Mouse (Mus musculus): ENCODE results near the gene Vamp5. TPM values are rescaled to one million over a fixed set of nuclear protein-coding genes. Genes with fewer than 3 reads are reported as not detected.

Gene Vamp5
- polyA plus RNA-seq, 1 experiment from 2014 or later, result 15.8 TPM

DNA sequence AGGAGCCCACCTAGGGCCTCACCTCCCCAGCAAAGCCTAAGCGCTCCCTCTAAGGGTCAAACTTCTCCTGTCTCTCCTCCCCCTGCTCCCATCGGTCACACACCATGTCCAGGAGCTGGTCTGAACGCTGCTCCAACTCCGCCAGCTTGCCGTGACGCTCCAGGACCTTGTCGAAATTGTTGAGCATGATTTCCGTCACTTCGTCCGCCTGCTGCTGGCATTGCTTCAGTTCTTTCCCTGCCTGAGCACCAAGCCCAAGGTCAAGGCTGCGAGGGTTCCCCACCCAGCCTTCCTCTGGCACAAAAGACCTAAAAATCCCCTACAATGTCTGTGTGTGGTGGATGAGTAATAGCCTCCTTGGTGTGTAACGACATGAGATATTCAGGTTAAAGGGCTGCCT, 10.2 kb downstream of the Vamp5 start:
- H3K27me3 ChIP-seq (ENCODE audit: control insufficient read depth, insufficient read depth, low read length), result no peaks in the 10 kb centered on the region

DNA sequence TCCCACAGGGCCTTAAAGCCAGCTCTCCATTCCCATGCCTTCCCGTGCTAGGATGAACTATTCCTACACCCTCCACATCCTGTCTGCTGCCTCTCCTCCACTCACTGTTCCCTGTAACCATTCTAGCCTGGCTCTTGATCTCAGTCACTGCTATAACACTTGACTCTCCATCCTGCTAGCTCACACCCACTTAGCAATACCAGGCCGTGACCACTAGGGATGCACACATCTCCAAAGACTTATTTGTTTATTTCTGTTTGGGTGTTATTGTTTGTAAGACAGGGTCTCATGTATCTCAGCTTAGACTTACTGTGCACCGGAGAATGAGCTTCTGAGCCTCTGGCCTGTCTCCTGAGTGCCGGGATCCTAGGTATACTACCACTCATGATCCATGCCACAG, 10.7 kb downstream of the Vamp5 start:
- DNase-seq (ENCODE audit: low spot score) (no peak), ATAC-seq (replicated peaks; ENCODE audit: insufficient number of reproducible peaks, low FRiP score, low TSS enrichment, low read depth) (no peak)
- WGBS, result 83% methylated on average over 4 of the region's 4 CpGs
- Histone ChIP-seq H3K9me3 (replicated peaks; ENCODE audit: control insufficient read depth, low read length) (no peaks in the 10 kb centered on the region), H3K4me1 (ENCODE audit: control insufficient read depth, insufficient read depth, low read length) (no peaks in the 10 kb centered on the region), H3K36me3 (replicated peaks; ENCODE audit: control insufficient read depth, insufficient read depth, low read depth, low read length) (no peaks in the 10 kb centered on the region), H3K4me3 (ENCODE audit: low read depth, low read length) (no peak overlapping the region), H3K9ac (replicated peaks; ENCODE audit: low read length) (no peak overlapping the region), H3K4me2 (ENCODE audit: low read depth, low read length) (no peak overlapping the region), H3K27ac (replicated peaks; ENCODE audit: low read depth, low read length) (no peak overlapping the region), H3K27me3 (ENCODE audit: control insufficient read depth, insufficient read depth, low read length) (no peaks in the 10 kb centered on the region)

More for the DNA sequence above, 10.2 kb downstream of the Vamp5 start:
- DNase-seq (ENCODE audit: low spot score), result no peak
- H3K36me3 ChIP-seq (replicated peaks; ENCODE audit: control insufficient read depth, insufficient read depth, low read depth, low read length), result no peaks in the 10 kb centered on the region
- no peak overlapping the region for H3K4me3 ChIP-seq (ENCODE audit: low read depth, low read length)
- H3K9ac ChIP-seq (replicated peaks; ENCODE audit: low read length), result no peak overlapping the region
- WGBS, result 83% methylated on average over 12 of the region's 12 CpGs
- no peak for ATAC-seq (replicated peaks; ENCODE audit: insufficient number of reproducible peaks, low FRiP score, low TSS enrichment, low read depth)
- no peak overlapping the region for H3K4me2 ChIP-seq (ENCODE audit: low read depth, low read length)
- H3K27ac ChIP-seq (replicated peaks; ENCODE audit: low read depth, low read length), result no peak overlapping the region
- no peaks in the 10 kb centered on the region for H3K4me1 ChIP-seq (ENCODE audit: control insufficient read depth, insufficient read depth, low read length)
- no peaks in the 10 kb centered on the region for H3K9me3 ChIP-seq (replicated peaks; ENCODE audit: control insufficient read depth, low read length)

DNA sequence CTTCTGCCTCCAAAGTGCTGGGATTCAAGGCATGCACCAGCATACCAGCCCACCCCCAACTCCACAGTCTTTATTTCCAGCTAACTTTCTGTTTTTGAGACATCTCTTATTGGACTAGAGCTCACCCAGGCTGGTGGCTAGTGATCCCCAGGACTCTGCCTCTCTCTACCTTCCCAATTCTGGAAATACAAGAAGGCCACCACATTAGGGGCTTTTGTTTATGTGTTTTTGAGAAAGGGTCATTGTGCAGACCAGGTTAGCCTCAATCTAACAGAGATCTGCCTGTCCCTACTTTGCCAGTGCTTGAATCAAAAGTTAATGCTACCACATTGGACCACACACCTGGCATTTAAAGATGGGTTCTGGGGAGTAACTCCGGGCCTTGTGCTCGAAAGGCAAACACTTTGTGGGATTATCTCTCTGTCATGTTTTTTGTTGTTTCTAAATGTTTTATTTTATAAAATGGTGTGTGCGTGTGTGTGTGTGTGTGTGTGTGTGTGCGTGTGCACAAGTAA, 12.8 kb downstream of the Vamp5 start:
- Histone ChIP-seq H3K4me3 (ENCODE audit: low read depth, low read length) (no peak overlapping the region), H3K4me1 (ENCODE audit: control insufficient read depth, insufficient read depth, low read length) (no peaks in the 10 kb centered on the region), H3K4me2 (ENCODE audit: low read depth, low read length) (no peak overlapping the region), H3K9ac (replicated peaks; ENCODE audit: low read length) (no peak overlapping the region), H3K9me3 (replicated peaks; ENCODE audit: control insufficient read depth, low read length) (no peaks in the 10 kb centered on the region), H3K27me3 (ENCODE audit: control insufficient read depth, insufficient read depth, low read length) (no peaks in the 10 kb centered on the region), H3K36me3 (replicated peaks; ENCODE audit: control insufficient read depth, insufficient read depth, low read depth, low read length) (no peaks in the 10 kb centered on the region), H3K27ac (replicated peaks; ENCODE audit: low read depth, low read length) (no peak overlapping the region)
- 79% methylated on average over 4 of the region's 4 CpGs for WGBS
- no peak for DNase-seq (ENCODE audit: low spot score)
- no peak for ATAC-seq (replicated peaks; ENCODE audit: insufficient number of reproducible peaks, low FRiP score, low TSS enrichment, low read depth)

- ATAC-seq (replicated peaks; ENCODE audit: insufficient number of reproducible peaks, low FRiP score, low TSS enrichment, low read depth) (no peak), DNase-seq (ENCODE audit: low spot score) (no peak)
- H3K27me3 ChIP-seq (ENCODE audit: control insufficient read depth, insufficient read depth, low read length), result no peaks in the 10 kb centered on the region
- H3K4me1 ChIP-seq (ENCODE audit: control insufficient read depth, insufficient read depth, low read length), result no peaks in the 10 kb centered on the region
- no peak within 1 kb of the TSS for H3K4me2 ChIP-seq (ENCODE audit: low read depth, low read length)
- no peak within 1 kb of the TSS for H3K27ac ChIP-seq (replicated peaks; ENCODE audit: low read depth, low read length)
- H3K4me3 ChIP-seq (ENCODE audit: low read depth, low read length), result no peak within 1 kb of the TSS
- H3K9me3 ChIP-seq (replicated peaks; ENCODE audit: control insufficient read depth, low read length), result no peaks in the 10 kb centered on the region
- 74% methylated on average over 4 of the region's 4 CpGs for WGBS
- no peaks in the 10 kb centered on the region for H3K36me3 ChIP-seq (replicated peaks; ENCODE audit: control insufficient read depth, insufficient read depth, low read depth, low read length)
- no peak within 1 kb of the TSS for H3K9ac ChIP-seq (replicated peaks; ENCODE audit: low read length)
These were observed 13.3 kb downstream of the Vamp5 start, which contains the start of gene Rnf181 for GRCm38 (mm10) chr6:72366844-72367443. Gene Rnf181 (minus strand): TSS chr6:72366956.

DNA sequence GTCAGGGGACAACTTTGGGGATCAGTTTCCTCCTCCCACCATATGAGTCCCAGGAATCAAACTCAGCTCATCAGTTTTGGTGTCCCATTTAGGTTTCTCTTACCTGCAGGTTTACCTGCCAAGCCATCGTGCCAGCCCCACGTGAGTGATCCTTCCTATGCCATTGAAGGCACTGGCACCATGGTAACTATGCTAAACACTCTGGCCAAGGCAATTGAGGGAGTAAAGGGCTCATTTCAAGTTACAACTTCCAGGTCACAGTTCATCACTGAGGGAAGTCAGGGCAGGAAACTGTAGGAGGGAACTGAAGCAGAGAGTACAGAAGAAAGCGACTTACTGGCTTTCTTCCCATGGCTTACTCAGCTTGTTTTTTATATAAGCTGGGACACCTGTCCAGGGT, 14.0 kb downstream of the Vamp5 start:
- Histone ChIP-seq H3K9ac (replicated peaks; ENCODE audit: low read length) (no peak overlapping the region), H3K36me3 (replicated peaks; ENCODE audit: control insufficient read depth, insufficient read depth, low read depth, low read length) (no peaks in the 10 kb centered on the region), H3K4me1 (ENCODE audit: control insufficient read depth, insufficient read depth, low read length) (no peaks in the 10 kb centered on the region), H3K27ac (replicated peaks; ENCODE audit: low read depth, low read length) (no peak overlapping the region), H3K9me3 (replicated peaks; ENCODE audit: control insufficient read depth, low read length) (no peaks in the 10 kb centered on the region), H3K4me3 (ENCODE audit: low read depth, low read length) (no peak overlapping the region), H3K4me2 (ENCODE audit: low read depth, low read length) (no peak overlapping the region), H3K27me3 (ENCODE audit: control insufficient read depth, insufficient read depth, low read length) (no peaks in the 10 kb centered on the region)
- ATAC-seq (replicated peaks; ENCODE audit: insufficient number of reproducible peaks, low FRiP score, low TSS enrichment, low read depth) (no peak), DNase-seq (ENCODE audit: low spot score) (no peak)
- 64% methylated on average over 3 of the region's 3 CpGs for WGBS

GRCm38 (mm10) chr6:72364985-72365384, 15.3 kb downstream of the Vamp5 start:
- H3K4me3 ChIP-seq (ENCODE audit: low read depth, low read length), result no peak overlapping the region
- H3K36me3 ChIP-seq (replicated peaks; ENCODE audit: control insufficient read depth, insufficient read depth, low read depth, low read length), result peaks cover 6% of the 10 kb centered on the region
- no peaks in the 10 kb centered on the region for H3K9me3 ChIP-seq (replicated peaks; ENCODE audit: control insufficient read depth, low read length)
- H3K4me1 ChIP-seq (ENCODE audit: control insufficient read depth, insufficient read depth, low read length), result 0 out of 2 replicates have a peak, but pooled peaks cover 2% of the 10 kb centered on the region
- DNase-seq (ENCODE audit: low spot score) (no peak), ATAC-seq (replicated peaks; ENCODE audit: insufficient number of reproducible peaks, low FRiP score, low TSS enrichment, low read depth) (no peak)
- no peak overlapping the region for H3K4me2 ChIP-seq (ENCODE audit: low read depth, low read length)
- no peaks in the 10 kb centered on the region for H3K27me3 ChIP-seq (ENCODE audit: control insufficient read depth, insufficient read depth, low read length)
- no peak overlapping the region for H3K27ac ChIP-seq (replicated peaks; ENCODE audit: low read depth, low read length)
- WGBS, result 72% methylated on average over 6 of the region's 6 CpGs
- H3K9ac ChIP-seq (replicated peaks; ENCODE audit: low read length), result no peak overlapping the region

DNA sequence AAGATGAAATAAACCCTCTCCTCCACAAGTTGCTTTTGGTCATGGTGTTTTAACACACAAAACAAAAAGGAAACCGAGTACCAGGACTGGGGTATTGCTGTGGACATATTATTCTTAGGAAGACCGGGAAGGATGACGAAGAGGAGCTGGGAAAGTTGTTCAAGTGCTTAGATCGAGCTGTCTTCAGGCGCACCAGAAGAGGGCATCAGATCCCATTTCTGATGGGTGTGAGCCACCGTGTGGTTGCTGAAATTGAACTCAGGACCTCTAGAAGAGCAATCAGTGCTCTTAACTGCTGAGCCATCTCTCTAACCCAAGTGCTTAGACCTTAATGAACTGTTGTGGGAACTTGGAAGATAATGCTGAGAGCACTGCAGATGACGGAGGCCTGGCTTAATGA, 16.3 kb downstream of the Vamp5 start:
- H3K27ac ChIP-seq (replicated peaks; ENCODE audit: low read depth, low read length), result no peak overlapping the region
- ATAC-seq (replicated peaks; ENCODE audit: insufficient number of reproducible peaks, low FRiP score, low TSS enrichment, low read depth), result no peak
- no peak overlapping the region for H3K4me3 ChIP-seq (ENCODE audit: low read depth, low read length)
- whole genome bisulfite sequencing, result 46% methylated on average over 7 of the region's 7 CpGs
- no peak overlapping the region for H3K4me2 ChIP-seq (ENCODE audit: low read depth, low read length)
- H3K36me3 ChIP-seq (replicated peaks; ENCODE audit: control insufficient read depth, insufficient read depth, low read depth, low read length), result peaks cover 6% of the 10 kb centered on the region
- H3K9ac ChIP-seq (replicated peaks; ENCODE audit: low read length), result no peak overlapping the region
- H3K9me3 ChIP-seq (replicated peaks; ENCODE audit: control insufficient read depth, low read length), result no peaks in the 10 kb centered on the region
- no peak for DNase-seq (ENCODE audit: low spot score)
- 0 out of 2 replicates have a peak, but pooled peaks cover 2% of the 10 kb centered on the region for H3K4me1 ChIP-seq (ENCODE audit: control insufficient read depth, insufficient read depth, low read length)
- H3K27me3 ChIP-seq (ENCODE audit: control insufficient read depth, insufficient read depth, low read length), result no peaks in the 10 kb centered on the region

DNA sequence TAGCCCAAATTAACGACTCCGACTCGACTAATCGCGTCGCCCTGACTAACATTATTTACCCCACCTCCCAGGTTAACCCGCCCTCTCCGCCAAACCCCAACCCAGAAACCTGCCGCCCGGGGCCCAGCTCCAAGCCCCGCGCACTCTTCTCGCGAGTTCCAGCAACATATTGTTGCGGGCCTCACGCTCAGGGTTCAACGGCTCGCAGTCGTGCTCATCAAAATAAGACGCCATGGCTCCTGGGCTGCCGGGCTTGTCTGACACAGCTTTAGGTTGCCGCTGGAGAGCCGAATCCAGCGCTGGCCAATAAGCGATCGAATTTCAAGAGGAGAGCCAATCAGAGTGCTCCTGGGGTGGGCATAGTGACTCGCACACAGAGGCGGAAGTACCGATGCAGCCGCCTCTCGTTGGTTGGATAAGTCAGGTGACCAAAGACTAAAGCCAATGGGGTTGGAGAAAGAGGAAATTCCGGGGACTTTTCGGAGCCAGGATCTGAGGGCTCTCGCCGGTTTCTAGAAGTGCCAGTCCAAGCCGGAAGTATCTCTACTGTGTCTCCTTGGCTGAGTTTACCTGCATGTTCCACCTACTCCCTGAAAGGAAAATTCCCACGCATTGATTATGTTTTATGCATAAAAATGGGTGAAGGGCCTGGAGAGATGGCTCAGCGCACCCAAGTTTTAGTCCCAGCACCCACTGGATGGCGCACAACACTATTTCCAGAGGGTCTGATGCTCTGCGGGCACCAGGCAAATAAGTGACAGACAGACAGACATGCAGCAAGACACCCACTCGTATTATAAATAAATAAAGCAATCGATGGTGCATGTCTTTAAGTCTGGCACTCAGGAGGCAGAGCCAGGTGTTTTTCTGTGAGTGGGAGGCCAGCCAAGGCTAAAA, 17.9 kb downstream of the Vamp5 start:
- Histone ChIP-seq H3K9ac (replicated peaks; ENCODE audit: low read length) (peak overlapping the region; percentile 68), H3K4me3 (ENCODE audit: low read depth, low read length) (peak overlapping the region; percentile 76), H3K27ac (replicated peaks; ENCODE audit: low read depth, low read length) (no peak overlapping the region), H3K4me1 (ENCODE audit: control insufficient read depth, insufficient read depth, low read length) (0 out of 2 replicates have a peak, but pooled peaks cover 2% of the 10 kb centered on the region), H3K4me2 (ENCODE audit: low read depth, low read length) (peak overlapping the region; percentile 71), H3K27me3 (ENCODE audit: control insufficient read depth, insufficient read depth, low read length) (no peaks in the 10 kb centered on the region), H3K9me3 (replicated peaks; ENCODE audit: control insufficient read depth, low read length) (no peaks in the 10 kb centered on the region), H3K36me3 (replicated peaks; ENCODE audit: control insufficient read depth, insufficient read depth, low read depth, low read length) (peaks cover 6% of the 10 kb centered on the region)
- WGBS, result under 1% methylated on average over 42 of the region's 42 CpGs
- DNase-seq (ENCODE audit: low spot score) (peak; percentile 98), ATAC-seq (replicated peaks; ENCODE audit: insufficient number of reproducible peaks, low FRiP score, low TSS enrichment, low read depth) (peak; percentile 98)

Measured in embryonic facial prominence, embryonic 11.5 days (tissue).